Mouse (Mus musculus) ovary, adult 10 weeks (tissue): ENCODE measurements around the gene Zscan22. TPM values are rescaled to one million over a fixed set of nuclear protein-coding genes. Genes with fewer than 3 reads are reported as not detected.

Experiments used
- polyA plus RNA-seq: library from polyadenylated mRNA; stranded (reverse); fragments of 350-450 nt; fragmentation: Illumina TruSeq; extraction: RNeasy Lipid Tissue Mini Kit (QIAGEN cat#74804); gene quantifications from one replicate; pipeline ENCODE4 v1.2.3, GENCODE M21; 2014

Gene Zscan22
- 8.3 TPM for polyA plus RNA-seq

GRCm38 (mm10) chr7:12897655-12898410, at the start of gene Zscan22:
Gene Zscan22 (plus strand): TSS chr7:12897815.

GRCm38 (mm10) chr7:12880911-12881660, 16.5 kb upstream of the Zscan22 start, which contains the start of gene Zfp128:
Gene Zfp128 (plus strand): TSS chr7:12881177.

GRCm38 (mm10) chr7:12921705-12922465, 24.3 kb downstream of the Zscan22 start, which contains the start of gene Rps5:
Gene Rps5 (plus strand): TSS chr7:12922290.

GRCm38 (mm10) chr7:12927191-12927680, 29.6 kb downstream of the Zscan22 start, which contains the start of gene Rnf225:
Gene Rnf225 (plus strand): TSS chr7:12927416.

Other genes starting within 250 kb of the Zscan22 start
- gene Vmn2r55, start 212.8 kb upstream of the Zscan22 start, polyA plus RNA-seq, result not detected
- not detected for gene Vmn2r56, start 162.8 kb upstream of the Zscan22 start, polyA plus RNA-seq
- gene Zscan18, start 94.2 kb upstream of the Zscan22 start, polyA plus RNA-seq, result 5.4 TPM
- gene Zfp329, start 79.0 kb upstream of the Zscan22 start, polyA plus RNA-seq, result 41.2 TPM
- gene Zfp110, start 63.1 kb upstream of the Zscan22 start, polyA plus RNA-seq, result 38.6 TPM
- gene Zfp128, start 16.6 kb upstream of the Zscan22 start, polyA plus RNA-seq, result 16.4 TPM
- gene Rps5, start 24.5 kb downstream of the Zscan22 start, polyA plus RNA-seq, result 21.9 TPM
- gene Rnf225, start 29.6 kb downstream of the Zscan22 start, polyA plus RNA-seq, result 0.17 TPM
- 5.0 TPM for gene Zfp324, start 68.0 kb downstream of the Zscan22 start, polyA plus RNA-seq
- 4.0 TPM for gene Zfp446, start 80.0 kb downstream of the Zscan22 start, polyA plus RNA-seq
- gene Slc27a5, start 100.4 kb downstream of the Zscan22 start, polyA plus RNA-seq, result not detected
- gene Trim28, start 101.3 kb downstream of the Zscan22 start, polyA plus RNA-seq, result 46.6 TPM
- 0.71 TPM for gene Zbtb45, start 112.2 kb downstream of the Zscan22 start, polyA plus RNA-seq
- gene Chmp2a, start 137.0 kb downstream of the Zscan22 start, polyA plus RNA-seq, result 69.3 TPM
- gene Ube2m, start 140.5 kb downstream of the Zscan22 start, polyA plus RNA-seq, result 71.0 TPM
- gene Mzf1, start 156.9 kb downstream of the Zscan22 start, polyA plus RNA-seq, result 0.46 TPM
- not detected for gene Vmn1r85, start 197.4 kb downstream of the Zscan22 start, polyA plus RNA-seq
- not detected for gene Vmn1r86, start 222.1 kb downstream of the Zscan22 start, polyA plus RNA-seq
- not detected for gene Vmn1r87, start 242.3 kb downstream of the Zscan22 start, polyA plus RNA-seq